Mouse (Mus musculus) embryonic facial prominence, embryonic 15.5 days (tissue): Measurements from ENCODE around the gene Dchs1. TPM values are rescaled to one million over a fixed set of nuclear protein-coding genes. Genes with fewer than 3 reads are reported as not detected.
A peak's percentile ranks its signal among the peaks of the same experiment; 100 is the strongest.
"Not testable (repeated sequence)": the region's sequence is repeated elsewhere in the genome, so short reads cannot be mapped to it uniquely, and the experiment has no call there.

Experiments
- ATAC-seq: fragments of 200-750 bp; cut with Nextera tagmentation; 2 replicates; pipeline ENCODE4 v1.8.0; 2017; ENCODE audit warnings: low read depth, moderate TSS enrichment; ENCODE audit not compliant: insufficient number of reproducible peaks, low FRiP score, low TSS enrichment
- H3K27ac ChIP-seq: fragments of 300-500 bp; sonication (generic); replicated peaks from 2 replicates; pipeline ENCODE4 v1.5.1; 2015; ENCODE audit warnings: mild to moderate bottlenecking, inconsistent platforms
- H3K27me3 ChIP-seq: fragments of 300-500 bp; sonication (generic); 2 replicates; pipeline ENCODE4 v1.6.1; 2015; ENCODE audit warnings: inconsistent platforms
- H3K36me3 ChIP-seq: fragments of 300-500 bp; sonication (generic); 2 replicates; pipeline ENCODE4 v1.6.1; 2015; ENCODE audit warnings: mild to moderate bottlenecking, inconsistent platforms
- H3K4me1 ChIP-seq: fragments of 300-500 bp; sonication (generic); 2 replicates; pipeline ENCODE4 v1.6.1; 2015; ENCODE audit warnings: inconsistent platforms
- H3K4me2 ChIP-seq: fragments of 300-500 bp; sonication (generic); replicated peaks from 2 replicates; pipeline ENCODE4 v1.6.1; 2015; ENCODE audit warnings: mild to moderate bottlenecking, inconsistent platforms
- H3K4me3 ChIP-seq: fragments of 300-500 bp; sonication (generic); replicated peaks from 2 replicates; pipeline ENCODE4 v1.5.1; 2015; ENCODE audit warnings: mild to moderate bottlenecking, inconsistent platforms
- H3K9ac ChIP-seq: fragments of 300-500 bp; sonication (generic); 2 replicates; pipeline ENCODE4 v1.6.1; 2015; ENCODE audit warnings: inconsistent platforms
- H3K9me3 ChIP-seq: fragments of 300-500 bp; sonication (generic); replicated peaks from 2 replicates; pipeline ENCODE4 v1.6.1; 2016; ENCODE audit warnings: inconsistent platforms
- WGBS: fragments of 180-500 bp; shearing (Covaris S2); methylation state at CpG from one replicate; pipeline ENCODE4 v1.1.7; 2015; 5-methylcytosine and 5-hydroxymethylcytosine counted together
- polyA plus RNA-seq: library from polyadenylated mRNA; unstranded; fragments of >200 nt; fragmentation: Nextera tagmentation; extraction: Ambion mirVana; gene quantifications from 2 replicates; pipeline ENCODE4 v1.2.1, GENCODE M21; 2015

Gene Dchs1
- polyA plus RNA-seq, 1 experiment from 2014 or later, result 15.5 TPM

DNA sequence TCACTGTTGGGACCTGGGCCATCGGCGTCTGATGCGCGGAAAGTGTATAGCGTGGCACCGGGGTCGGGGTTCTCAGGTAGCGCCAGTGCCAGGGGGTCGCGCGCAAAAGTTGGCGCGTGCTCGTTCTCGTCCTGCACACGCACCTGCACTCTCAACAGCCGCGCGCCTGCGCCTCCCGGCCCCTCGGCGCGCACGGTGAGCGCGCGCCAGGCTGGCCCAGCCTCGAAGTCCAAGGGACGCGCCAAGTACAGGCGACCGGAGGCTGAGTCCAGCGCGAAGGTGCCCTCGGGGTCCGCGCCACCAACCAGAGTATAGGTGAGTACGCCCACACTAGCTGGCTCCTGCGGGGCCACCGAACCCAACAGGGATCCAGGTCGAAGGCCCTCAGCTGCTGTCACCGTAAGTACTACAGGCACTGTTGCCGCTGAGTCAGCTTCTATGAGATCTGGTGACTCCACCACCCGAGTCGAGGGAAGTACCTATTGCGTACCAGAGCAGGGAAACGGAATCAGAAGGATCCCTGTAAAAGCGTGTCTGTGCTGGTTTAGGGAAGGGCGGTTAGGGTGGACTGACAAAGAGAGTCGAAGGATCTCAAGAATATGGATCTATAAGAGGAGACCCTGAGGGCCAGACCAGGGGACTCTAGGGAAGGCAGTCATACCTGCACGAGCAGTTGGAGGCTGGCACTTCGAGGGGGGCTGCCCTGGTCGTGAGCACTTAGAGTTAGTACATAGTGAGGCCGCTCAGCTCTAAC is 24.8 kb downstream of the Dchs1 start:
- Histone ChIP-seq H3K4me3 (peak overlapping the region; percentile 2; the same call in 1 of the 2 replicates), H3K4me1 (peaks cover 6% of the 10 kb centered on the region), H3K9ac (no peak overlapping the region), H3K27ac (no peak overlapping the region), H3K36me3 (peaks cover 80% of the 10 kb centered on the region), H3K4me2 (peak overlapping the region; percentile 38), H3K27me3 (no peaks in the 10 kb centered on the region), H3K9me3 (no peaks in the 10 kb centered on the region)
- no peak for ATAC-seq
- 37% methylated on average over 55 of the region's 55 CpGs for WGBS

- ATAC-seq, result 0 out of 2 replicates have a peak, but pooled peaks have one; percentile 22
- Histone ChIP-seq H3K4me3 (peak overlapping the region; percentile 2; the same call in 1 of the 2 replicates), H3K9me3 (no peaks in the 10 kb centered on the region), H3K27ac (0 out of 2 replicates have a peak overlapping the region, but pooled peaks have one; percentile 5), H3K36me3 (peaks cover 88% of the 10 kb centered on the region), H3K4me1 (peaks cover 6% of the 10 kb centered on the region; the same call in 1 of the 2 replicates), H3K4me2 (peak overlapping the region; percentile 38), H3K9ac (no peak overlapping the region), H3K27me3 (no peaks in the 10 kb centered on the region)
- 39% methylated on average over 51 of the region's 51 CpGs for WGBS
Observed at GRCm38 (mm10) chr7:105761813-105762484, 25.5 kb downstream of the Dchs1 start.

DNA sequence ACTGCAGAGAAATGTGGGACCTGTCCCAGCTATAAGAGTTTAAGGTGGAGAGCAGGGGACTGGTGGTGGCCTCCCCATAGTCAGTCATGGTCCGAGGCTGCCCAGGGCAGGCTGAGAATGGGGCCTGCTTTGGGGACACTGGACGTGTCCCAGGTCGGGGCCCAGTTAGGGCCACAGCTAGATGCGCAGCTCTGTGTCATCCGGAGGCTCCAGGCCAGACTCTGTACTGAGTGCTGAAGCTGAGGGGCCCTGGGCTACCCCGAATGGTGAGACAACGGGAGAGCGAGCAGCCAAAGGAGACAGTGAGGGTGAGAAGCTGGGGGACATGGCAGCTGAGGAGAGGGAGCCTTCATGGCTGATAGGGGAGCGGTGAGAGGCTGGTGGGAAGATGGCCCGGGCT is 34.2 kb downstream of the Dchs1 start:
- Histone ChIP-seq H3K27me3 (no peaks in the 10 kb centered on the region), H3K4me1 (peaks cover 13% of the 10 kb centered on the region), H3K36me3 (peaks cover 69% of the 10 kb centered on the region), H3K4me3 (no peak overlapping the region), H3K9me3 (no peaks in the 10 kb centered on the region), H3K9ac (no peak overlapping the region), H3K4me2 (no peak overlapping the region), H3K27ac (no peak overlapping the region)
- ATAC-seq, result no peak
- WGBS, result 88% methylated on average over 10 of the region's 10 CpGs

DNA sequence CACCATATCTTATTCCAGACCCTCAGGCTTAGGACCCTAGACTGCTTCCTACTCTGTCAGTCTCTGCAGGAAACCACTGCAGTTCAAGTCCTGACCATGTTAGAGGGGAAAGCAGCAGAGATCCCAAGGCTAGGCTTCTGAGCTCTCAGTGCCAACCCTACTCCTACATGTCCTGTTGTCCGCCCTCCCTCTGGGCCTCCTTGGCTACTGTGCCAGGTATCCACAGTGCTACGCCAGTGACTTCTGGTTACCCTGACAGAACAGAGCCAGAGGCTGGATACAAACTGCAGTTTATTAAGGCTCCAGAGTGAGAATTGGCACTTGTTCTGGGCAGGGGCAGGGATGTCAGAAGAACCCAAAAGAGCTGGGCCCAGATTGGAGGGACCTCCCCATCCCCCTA is 34.7 kb downstream of the Dchs1 start:
- Histone ChIP-seq H3K9ac (no peak overlapping the region), H3K4me1 (peaks cover 13% of the 10 kb centered on the region), H3K27ac (no peak overlapping the region), H3K9me3 (no peaks in the 10 kb centered on the region), H3K36me3 (peaks cover 66% of the 10 kb centered on the region), H3K4me2 (no peak overlapping the region), H3K27me3 (no peaks in the 10 kb centered on the region), H3K4me3 (no peak overlapping the region)
- ATAC-seq, result no peak
- WGBS, result 93% methylated on average over 2 of the region's 2 CpGs

DNA sequence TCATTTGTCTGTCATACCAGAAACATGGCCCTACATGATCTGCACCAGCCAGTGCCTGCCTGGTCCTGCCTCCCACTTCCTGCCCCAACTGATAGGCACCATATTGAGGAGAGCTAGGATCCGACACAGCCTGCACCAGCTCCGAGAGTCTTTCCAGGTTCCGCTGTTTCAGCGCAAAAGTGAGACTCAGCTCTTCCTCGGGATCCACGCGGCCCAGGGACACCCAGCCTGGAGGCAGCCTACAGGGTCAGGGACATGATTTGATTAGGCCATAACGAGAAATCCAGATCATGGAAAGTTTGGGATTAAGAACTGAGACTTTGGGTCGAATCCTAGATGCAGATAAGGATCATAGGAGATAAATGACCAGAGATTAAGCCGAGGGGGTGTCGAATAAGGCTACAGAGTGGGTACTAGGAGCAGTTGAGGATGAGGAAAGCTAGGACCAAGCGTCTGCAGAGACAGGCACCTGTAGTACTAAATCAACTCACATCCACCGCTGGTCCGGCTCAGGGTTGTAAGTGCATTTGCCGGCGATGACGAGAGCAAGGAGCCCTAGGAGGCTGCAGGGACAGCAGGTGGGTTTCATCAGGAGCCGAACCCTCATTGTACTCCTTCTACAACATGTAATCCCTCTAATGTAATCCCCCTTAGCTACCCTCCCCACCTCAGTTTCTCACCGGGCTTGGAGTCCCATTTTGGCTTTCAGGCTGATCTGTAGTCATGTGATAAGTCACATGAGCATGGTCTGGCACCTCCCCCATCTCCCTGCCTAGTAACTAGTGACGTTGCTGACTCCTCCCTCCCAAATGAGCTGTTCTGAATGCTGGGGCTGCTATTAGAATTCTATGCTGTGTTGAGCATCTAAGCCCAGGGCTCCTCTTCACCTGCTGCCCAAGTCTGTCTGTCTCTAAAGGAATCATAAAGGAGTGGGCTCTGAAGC is 35.7 kb downstream of the Dchs1 start, which contains the start of gene Tpp1:
Tpp1 (minus strand) TSS at position 745 of the 943 bp plus-strand sequence.
- Histone ChIP-seq H3K36me3 (peaks cover 64% of the 10 kb centered on the region), H3K9ac (peak within 1 kb of the TSS; percentile 48), H3K27ac (peak within 1 kb of the TSS; percentile 24; the same call in 1 of the 2 replicates), H3K27me3 (no peaks in the 10 kb centered on the region), H3K4me1 (peaks cover 13% of the 10 kb centered on the region), H3K4me3 (peak within 1 kb of the TSS; percentile 56), H3K4me2 (peak within 1 kb of the TSS; percentile 78), H3K9me3 (no peaks in the 10 kb centered on the region)
- peak; percentile 91 for ATAC-seq
- 18% methylated on average over 20 of the region's 20 CpGs for WGBS

DNA sequence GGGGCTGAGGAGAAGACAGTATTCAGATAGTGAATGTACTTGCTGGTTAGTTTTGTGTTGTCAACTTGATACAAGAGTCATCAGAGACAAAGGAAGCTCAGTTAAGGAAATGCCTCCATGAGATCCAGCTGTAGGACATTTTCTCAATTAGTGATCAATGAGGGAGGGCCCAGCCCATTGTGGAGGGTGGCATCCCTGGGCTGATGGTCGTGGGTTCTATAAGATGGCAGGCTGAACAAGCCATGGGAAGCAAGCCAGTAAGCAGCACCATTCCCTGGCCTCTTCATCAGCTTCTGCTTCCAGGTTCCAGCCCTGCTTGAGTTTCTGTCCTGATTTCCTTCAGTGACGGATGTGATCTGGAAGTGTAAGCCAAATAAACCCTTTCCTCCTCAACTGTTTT is 39.7 kb downstream of the Dchs1 start:
- H3K27ac ChIP-seq, result no peak overlapping the region
- WGBS, result 82% methylated on average over 2 of the region's 2 CpGs
- no peak for ATAC-seq
- H3K4me1 ChIP-seq, result peaks cover 28% of the 10 kb centered on the region
- no peaks in the 10 kb centered on the region for H3K27me3 ChIP-seq
- peaks cover 34% of the 10 kb centered on the region for H3K36me3 ChIP-seq
- no peak overlapping the region for H3K4me3 ChIP-seq
- no peak overlapping the region for H3K9ac ChIP-seq
- no peaks in the 10 kb centered on the region for H3K9me3 ChIP-seq
- no peak overlapping the region for H3K4me2 ChIP-seq

GRCm38 (mm10) chr7:105743926-105744590 is 43.4 kb downstream of the Dchs1 start, which contains the start of gene Taf10:
Gene Taf10 (minus strand): TSS chr7:105744361.
- under 1% methylated on average over 65 of the region's 67 CpGs for WGBS
- ATAC-seq, result peak; percentile 93
- Histone ChIP-seq H3K4me1 (peaks cover 25% of the 10 kb centered on the region), H3K36me3 (peaks cover 58% of the 10 kb centered on the region), H3K27me3 (no peaks in the 10 kb centered on the region), H3K4me2 (peak within 1 kb of the TSS; percentile 85), H3K4me3 (peak within 1 kb of the TSS; percentile 95), H3K27ac (peak within 1 kb of the TSS; percentile 78), H3K9me3 (no peaks in the 10 kb centered on the region), H3K9ac (peak within 1 kb of the TSS; percentile 93)

- not testable (repeated sequence) for H3K27me3 ChIP-seq, H3K9me3 ChIP-seq, ATAC-seq
- Histone ChIP-seq H3K4me2 (peak overlapping the region; percentile 85), H3K4me3 (peak overlapping the region; percentile 95), H3K4me1 (peaks cover 32% of the 10 kb centered on the region), H3K36me3 (peaks cover 52% of the 10 kb centered on the region), H3K27ac (peak overlapping the region; percentile 78), H3K9ac (peak overlapping the region; percentile 93)
- 34% methylated on average over 20 of the region's 20 CpGs for WGBS
Observed at GRCm38 (mm10) chr7:105743246-105743925, 44.1 kb downstream of the Dchs1 start.

DNA sequence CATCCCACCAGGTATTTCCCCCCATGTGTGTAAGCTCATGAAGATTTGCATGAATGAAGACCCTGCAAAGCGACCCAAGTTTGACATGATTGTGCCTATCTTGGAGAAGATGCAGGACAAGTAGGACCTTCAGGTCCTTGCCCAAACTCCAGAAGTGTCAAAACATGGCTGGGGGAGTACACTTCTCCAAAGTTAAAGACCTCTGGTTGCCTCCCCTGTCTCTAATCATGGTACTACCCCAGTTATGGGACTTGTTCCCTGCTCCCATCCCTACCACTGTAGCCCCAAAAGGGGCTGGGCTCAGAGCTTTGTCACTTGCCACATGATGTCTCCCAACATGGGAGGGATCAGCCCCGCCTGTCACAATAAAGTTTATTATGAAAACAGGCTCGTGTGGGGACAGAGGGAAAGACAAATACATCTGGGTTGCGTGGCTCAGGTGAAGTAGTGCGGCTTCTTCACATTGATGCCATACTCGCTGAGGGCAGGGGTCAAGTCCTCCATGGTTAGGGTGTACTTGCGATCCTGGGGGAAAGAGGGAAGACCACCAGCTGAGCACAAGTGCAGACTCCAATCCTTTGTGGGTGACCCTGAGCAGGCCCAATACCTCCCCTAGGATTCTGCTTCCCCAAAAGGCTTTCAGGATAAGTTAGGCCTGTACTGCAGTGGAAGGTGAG is 44.8 kb downstream of the Dchs1 start:
- H3K27ac ChIP-seq, H3K27me3 ChIP-seq, ATAC-seq, H3K9me3 ChIP-seq, H3K9ac ChIP-seq: not testable (repeated sequence)
- Histone ChIP-seq H3K4me1 (peaks cover 39% of the 10 kb centered on the region), H3K4me3 (0 out of 2 replicates have a peak overlapping the region, but pooled peaks have one; percentile 95), H3K4me2 (peak overlapping the region; percentile 85; the same call in 1 of the 2 replicates), H3K36me3 (peaks cover 50% of the 10 kb centered on the region)
- 83% methylated on average over 7 of the region's 7 CpGs for WGBS
